Mouse (Mus musculus) spleen, adult 2 months (tissue): ENCODE measurements around the gene Mtr. TPM values are rescaled to one million over a fixed set of nuclear protein-coding genes. Genes with fewer than 3 reads are reported as not detected.
"Not testable (repeated sequence)": the region's sequence is repeated elsewhere in the genome, so short reads cannot be mapped to it uniquely, and the experiment has no call there.

Source experiments
- DNase-seq, 2 experiments: peaks; one replicate each; pipeline versions ENCODE4 v3.0.0 to v3.0.0-alpha.2; 2012 to 2021; ENCODE audit warnings: low spot score in 2 of 2, low read depth in 1 of 2
- H3K27ac ChIP-seq: fragments of 200-500 bp; 2 replicates; pipeline ENCODE4 v1.5.1; 2012; ENCODE audit warnings: low read length, inconsistent platforms; ENCODE audit not compliant: insufficient read depth
- H3K27me3 ChIP-seq: fragments of 200-500 bp; 2 replicates; pipeline ENCODE4 v1.6.1; 2012; ENCODE audit warnings: mild to moderate bottlenecking, moderate library complexity, low read length, inconsistent platforms; ENCODE audit not compliant: control insufficient read depth, insufficient read depth
- H3K36me3 ChIP-seq: fragments of 200-500 bp; 2 replicates; pipeline ENCODE4 v1.6.1; 2012; ENCODE audit warnings: mild to moderate bottlenecking, low read length, inconsistent platforms; ENCODE audit not compliant: control insufficient read depth, insufficient read depth
- H3K4me1 ChIP-seq: fragments of 200-500 bp; 2 replicates; pipeline ENCODE4 v1.6.1; 2011; ENCODE audit warnings: inconsistent platforms; ENCODE audit not compliant: control insufficient read depth, insufficient read depth, insufficient read length
- H3K4me3 ChIP-seq: fragments of 200-500 bp; 2 replicates; pipeline ENCODE4 v1.5.1; 2011; ENCODE audit warnings: mild to moderate bottlenecking, inconsistent platforms; ENCODE audit not compliant: insufficient read depth, insufficient read length; ENCODE audit errors: extremely low read depth
- CTCF ChIP-seq: fragments of 200-500 bp; IDR thresholded peaks from 2 replicates; pipeline ENCODE4 v1.5.1; 2011; ENCODE audit warnings: mild to moderate bottlenecking, inconsistent platforms; ENCODE audit not compliant: insufficient read depth, insufficient read length, insufficient replicate concordance; ENCODE audit errors: extremely low read depth
- POLR2A ChIP-seq: fragments of 200-500 bp; IDR thresholded peaks from 2 replicates; pipeline ENCODE4 v1.6.1; 2011; ENCODE audit warnings: low read depth, low read length, inconsistent platforms
- WGBS: fragments of 180-500 bp; shearing (Covaris S2); methylation state at CpG from one replicate; pipeline ENCODE4 v1.1.7; 2018; 5-methylcytosine and 5-hydroxymethylcytosine counted together
- polyA plus RNA-seq: library from polyadenylated mRNA; depleted of rRNA; stranded (reverse); fragments of >200 nt; gene quantifications from 2 replicates; pipeline ENCODE4 v1.2.3, GENCODE M21; 2012; rRNA removed

The Mtr gene
- polyA plus RNA-seq, 1 experiment: 7.5 TPM

DNA sequence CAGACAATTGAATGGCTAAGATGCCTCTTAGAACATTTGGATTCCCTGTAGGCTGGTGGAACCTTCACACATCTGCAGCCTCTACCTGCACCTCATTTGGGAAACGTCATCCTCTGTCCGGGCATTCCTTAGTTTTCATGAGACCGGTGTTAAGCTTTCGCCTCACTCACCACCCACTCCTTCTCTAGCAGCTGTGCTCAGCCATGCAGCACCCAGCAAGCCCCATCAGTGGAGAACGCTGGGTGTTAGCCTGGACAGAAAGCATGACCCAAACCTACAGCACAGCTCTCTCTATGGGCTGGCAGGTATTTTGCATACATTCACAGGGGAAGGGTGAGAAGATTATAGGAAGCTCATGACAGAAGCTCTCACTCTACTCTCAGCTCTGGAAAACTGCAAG is 114.6 kb downstream of the Mtr start:
- TF ChIP-seq CTCF (no peak), POLR2A (no peak)
- Histone ChIP-seq H3K4me3 (no peak overlapping the region), H3K27me3 (no peaks in the 10 kb centered on the region), H3K27ac (no peak overlapping the region), H3K4me1 (no peaks in the 10 kb centered on the region), H3K36me3 (no peaks in the 10 kb centered on the region)
- DNase-seq: no peak
- 94% methylated on average over 5 of the region's 5 CpGs for WGBS

GRCm38 (mm10) chr13:12136461-12136860 is 121.5 kb downstream of the Mtr start:
- not testable (repeated sequence) for H3K4me3 ChIP-seq, H3K27me3 ChIP-seq, H3K27ac ChIP-seq, DNase-seq, H3K36me3 ChIP-seq, H3K4me1 ChIP-seq
- WGBS: 89% methylated on average over 10 of the region's 10 CpGs

DNA sequence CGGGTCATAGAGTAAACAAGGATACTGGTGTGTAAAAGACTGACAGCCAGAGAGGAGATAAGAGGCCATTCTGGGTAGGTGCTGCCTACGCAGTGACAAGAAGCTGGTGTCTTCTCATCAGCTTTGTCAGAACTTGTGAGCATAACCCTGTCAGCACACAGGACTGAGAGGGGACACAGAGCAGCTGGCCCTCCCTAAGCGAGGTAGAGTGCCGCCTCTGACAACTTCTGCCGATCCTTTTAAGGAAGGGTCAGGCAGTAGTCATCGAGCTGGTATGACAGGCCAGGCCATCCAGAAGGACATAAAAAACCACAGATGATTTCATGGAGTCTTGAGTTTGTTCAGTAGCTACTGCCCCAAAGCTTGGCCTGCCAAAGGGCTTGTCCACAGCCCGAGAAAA is 124.4 kb downstream of the Mtr start:
- no peak overlapping the region for H3K4me3 ChIP-seq
- WGBS: 80% methylated on average over 7 of the region's 7 CpGs
- H3K36me3 ChIP-seq: no peaks in the 10 kb centered on the region
- TF ChIP-seq POLR2A (no peak), CTCF (no peak)
- H3K4me1 ChIP-seq: no peaks in the 10 kb centered on the region
- H3K27me3 ChIP-seq: no peaks in the 10 kb centered on the region
- H3K27ac ChIP-seq: no peak overlapping the region
- DNase-seq: no peak

Other genes with a start within 250 kb of the Mtr start
- 0.21 and 0.27 TPM in 2 replicates for gene Ryr2, start 151.2 kb downstream of the Mtr start, polyA plus RNA-seq
- 4.1 and 6.2 TPM in 2 replicates for gene Actn2, start 82.6 kb upstream of the Mtr start, polyA plus RNA-seq
- gene Heatr1, start 136.9 kb upstream of the Mtr start, polyA plus RNA-seq: 32.7 and 51.6 TPM in 2 replicates
- gene Lgals8, start 206.8 kb upstream of the Mtr start, polyA plus RNA-seq: 21.7 and 23.5 TPM in 2 replicates